ENCODE assay signal across 8 mouse cellular contexts in genomic region chr14:120275246-120276238, GRCm38 (mm10). TPM values are rescaled to one million over a fixed set of nuclear protein-coding genes. Genes with fewer than 3 reads are reported as not detected.
DNase-seq lines count a peak whose midpoint lies in the region; ATAC-seq and TF ChIP-seq lines count a peak whose summit lies in the region.

Mbnl2 (plus strand) TSS chr14:120275669.

- under 1% methylated on average over 35 of the region's 35 CpGs for WGBS in forebrain, embryonic 16.5 days
- WGBS in lung, embryonic 15.5 days = under 1% methylated on average over 35 of the region's 35 CpGs

- intact Hi-C loops in heart, postnatal 36 days (cut with DNase I) = loop anchor here (1.0 to 10.0 kb wide), 5 partner anchors 12 to 269 kb away; no protein-coding TSS in a partner anchor

- no peaks in the 10 kb centered on the region for H3K9me3 ChIP-seq in G1E (replicated peaks)
- no peaks in the 10 kb centered on the region for H3K9me3 ChIP-seq in forebrain, embryonic 16.5 days (ENCODE audit: control insufficient read depth, low read length)
- no peaks in the 10 kb centered on the region for H3K9me3 ChIP-seq in lung, embryonic 15.5 days

- ATAC-seq in G1E (ENCODE audit: extremely low read depth, insufficient number of reproducible peaks, low FRiP score, poor library complexity, severe bottlenecking) = peak; percentile 90
- peak; percentile 100 for ATAC-seq in forebrain, embryonic 16.5 days
- ATAC-seq in lung, embryonic 15.5 days (ENCODE audit: borderline replicate concordance, extremely low read depth, low FRiP score, low TSS enrichment) = peak; percentile 98

- H3K9ac ChIP-seq in forebrain, embryonic 16.5 days (replicated peaks; ENCODE audit: low read depth, low read length) = peak within 1 kb of the TSS; percentile 58
- H3K9ac ChIP-seq in lung, embryonic 15.5 days = peak within 1 kb of the TSS; percentile 66

- DNase-seq in G1E (ENCODE audit: low spot score) = peak; percentile 97
- peak; percentile 94 to 99 for DNase-seq in cerebellum, adult 18-20 months
- DNase-seq in heart, postnatal 36 days = peak; percentile 94
- peak; percentile 96 to 97 for DNase-seq in layer of hippocampus, adult 8-10 months (ENCODE audit: low spot score in 2 of 2)
- peak; percentile 95 for DNase-seq in ovary, adult 18-20 months (ENCODE audit: low spot score)
- DNase-seq in thymus, postnatal 0 days (ENCODE audit: low spot score) = peak; percentile 92

- peak within 1 kb of the TSS; percentile 57 for H3K4me2 ChIP-seq in forebrain, embryonic 16.5 days (ENCODE audit: low read length)
- peak within 1 kb of the TSS; percentile 85 for H3K4me2 ChIP-seq in lung, embryonic 15.5 days

- peak within 1 kb of the TSS; percentile 72 for H3K4me3 ChIP-seq in G1E (ENCODE audit: low read depth, low read length)
- peak within 1 kb of the TSS; percentile 64 for H3K4me3 ChIP-seq in forebrain, embryonic 16.5 days (replicated peaks; ENCODE audit: low read length)
- H3K4me3 ChIP-seq in lung, embryonic 15.5 days = peak within 1 kb of the TSS; percentile 75

- no peak for TF ChIP-seq CTCF in G1E (IDR thresholded peaks at IDR 0.05; ENCODE audit: low read depth, low read length)

- H3K4me1 ChIP-seq in G1E (ENCODE audit: insufficient read depth, low read depth, low read length) = peaks cover 36% of the 10 kb centered on the region
- H3K4me1 ChIP-seq in forebrain, embryonic 16.5 days (replicated peaks; ENCODE audit: control insufficient read depth, insufficient read depth, low read length) = peaks cover 43% of the 10 kb centered on the region
- H3K4me1 ChIP-seq in lung, embryonic 15.5 days = peaks cover 40% of the 10 kb centered on the region

- H3K36me3 ChIP-seq in G1E (replicated peaks) = peaks cover 7% of the 10 kb centered on the region
- no peaks in the 10 kb centered on the region for H3K36me3 ChIP-seq in forebrain, embryonic 16.5 days (ENCODE audit: control insufficient read depth, insufficient read depth)
- H3K36me3 ChIP-seq in lung, embryonic 15.5 days = no peaks in the 10 kb centered on the region

- H3K27me3 ChIP-seq in G1E (ENCODE audit: insufficient read depth, low read length) = peaks cover 5% of the 10 kb centered on the region; the same call in 1 of the 2 replicates
- no peaks in the 10 kb centered on the region for H3K27me3 ChIP-seq in forebrain, embryonic 16.5 days (replicated peaks; ENCODE audit: control insufficient read depth, insufficient read depth, low read length)
- H3K27me3 ChIP-seq in lung, embryonic 15.5 days = no peaks in the 10 kb centered on the region

- peak within 1 kb of the TSS; percentile 85 for H3K27ac ChIP-seq in forebrain, embryonic 16.5 days (ENCODE audit: low read length)
- peak within 1 kb of the TSS; percentile 97 for H3K27ac ChIP-seq in lung, embryonic 15.5 days

RNA-seq across cellular contexts. Expression of gene Mbnl2, which starts in this region (rescaled TPM):
- total RNA-seq in G1E (2014; fragmentation: Nextera tagmentation) = 140 and 158 TPM in 2 replicates
- total RNA-seq in G1E (2017) = 67.0 and 70.1 TPM in 2 replicates
- polyA plus RNA-seq in G1E (2012) = 24.4 TPM in 2 replicates
- polyA plus RNA-seq in forebrain, embryonic 16.5 days (2015; fragmentation: Nextera tagmentation; extraction: Ambion mirVana) = 23.1 and 26.8 TPM in 2 replicates
- total RNA-seq in heart, postnatal 36 days (2021) = 100 to 1,000 TPM; 248 to 254 TPM
- 100 to 1,000 TPM; 203 to 270 (median 247) TPM for total RNA-seq in layer of hippocampus, adult 8-10 months (2022)
- 130 and 141 TPM in 2 replicates for polyA plus RNA-seq in lung, embryonic 15.5 days (2015; fragmentation: Nextera tagmentation; extraction: Ambion mirVana)
- polyA plus RNA-seq in thymus, postnatal 0 days (2015; fragmentation: Nextera tagmentation; extraction: Ambion mirVana) = 81.9 and 91.2 TPM in 2 replicates

Comparison
In these comparisons a context has a peak if more than half of its experiments do, and no peak if none do; other contexts are left out.
1. Peak in every context shown above with its lines: DNase-seq, ATAC-seq, H3K4me3 ChIP-seq and H3K27ac ChIP-seq.